Mouse (Mus musculus): ENCODE measurements around the gene Nmnat1. TPM values are rescaled to one million over a fixed set of nuclear protein-coding genes. Genes with fewer than 3 reads are reported as not detected.
"Not testable (repeated sequence)": the region's sequence is repeated elsewhere in the genome, so short reads cannot be mapped to it uniquely, and the experiment has no call there.

Nmnat1 gene
- polyA plus RNA-seq, 1 experiment from 2014 or later: 10.5 TPM

DNA sequence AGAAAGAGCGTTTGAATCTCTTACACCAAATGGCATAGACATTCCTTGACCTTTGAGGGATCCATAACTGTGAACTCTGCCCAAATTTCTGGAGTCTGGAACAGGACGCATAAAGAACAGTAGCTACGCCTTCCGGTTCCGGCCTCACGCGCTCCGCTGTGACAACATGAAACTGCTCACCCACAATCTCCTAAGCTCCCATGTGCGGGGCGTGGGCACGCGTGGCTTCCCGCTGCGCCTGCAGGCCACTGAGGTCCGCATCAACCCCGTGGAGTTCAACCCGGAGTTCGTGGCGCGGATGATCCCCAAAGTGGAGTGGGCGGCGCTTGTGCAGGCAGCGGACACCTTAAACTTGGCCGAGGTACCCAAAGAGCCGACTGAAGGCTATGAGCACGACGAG, 27.8 kb downstream of the Nmnat1 start:
- ATAC-seq (replicated peaks): not testable (repeated sequence)
- WGBS: 89% methylated on average over 27 of the region's 27 CpGs

DNA sequence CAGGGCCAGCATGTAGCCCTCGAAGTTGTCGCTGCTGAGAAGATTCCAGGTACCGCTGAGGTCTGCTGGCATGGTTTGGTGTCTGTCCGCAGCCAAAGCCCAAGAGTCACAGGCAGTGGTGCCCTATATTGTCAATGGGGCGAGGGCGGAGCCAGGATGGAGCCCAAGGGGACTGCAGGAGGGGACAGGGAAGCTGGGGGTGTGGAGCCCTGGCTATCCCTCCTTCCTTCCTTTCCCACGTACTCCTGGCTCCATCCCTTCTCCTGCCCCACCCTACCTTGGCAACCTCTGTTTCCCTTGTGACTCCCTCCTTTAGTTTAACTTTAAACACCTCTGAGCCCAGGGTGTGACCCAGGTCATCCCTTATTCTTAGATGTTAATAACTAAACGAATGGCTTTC, 30.1 kb downstream of the Nmnat1 start, which contains the start of gene Rbp7:
TSS of gene Rbp7 (minus strand) at position 100 of the 400 bp plus-strand sequence.
- no peak for ATAC-seq (replicated peaks)
- H3K9me3 ChIP-seq: no peaks in the 10 kb centered on the region
- no peaks in the 10 kb centered on the region for H3K4me1 ChIP-seq
- H3K27ac ChIP-seq (replicated peaks): no peak within 1 kb of the TSS
- 70% methylated on average over 8 of the region's 8 CpGs for WGBS
- H3K9ac ChIP-seq (replicated peaks): no peak within 1 kb of the TSS
- H3K4me3 ChIP-seq: no peak within 1 kb of the TSS
- H3K4me2 ChIP-seq (replicated peaks): no peak within 1 kb of the TSS
- no peaks in the 10 kb centered on the region for H3K27me3 ChIP-seq
- H3K36me3 ChIP-seq: no peaks in the 10 kb centered on the region

More for the DNA sequence above, 27.8 kb downstream of the Nmnat1 start:
- H3K9ac ChIP-seq (replicated peaks); H3K4me1 ChIP-seq; H3K27ac ChIP-seq (replicated peaks); H3K36me3 ChIP-seq; H3K27me3 ChIP-seq; H3K4me3 ChIP-seq; H3K4me2 ChIP-seq (replicated peaks); H3K9me3 ChIP-seq: not testable (repeated sequence)

DNA sequence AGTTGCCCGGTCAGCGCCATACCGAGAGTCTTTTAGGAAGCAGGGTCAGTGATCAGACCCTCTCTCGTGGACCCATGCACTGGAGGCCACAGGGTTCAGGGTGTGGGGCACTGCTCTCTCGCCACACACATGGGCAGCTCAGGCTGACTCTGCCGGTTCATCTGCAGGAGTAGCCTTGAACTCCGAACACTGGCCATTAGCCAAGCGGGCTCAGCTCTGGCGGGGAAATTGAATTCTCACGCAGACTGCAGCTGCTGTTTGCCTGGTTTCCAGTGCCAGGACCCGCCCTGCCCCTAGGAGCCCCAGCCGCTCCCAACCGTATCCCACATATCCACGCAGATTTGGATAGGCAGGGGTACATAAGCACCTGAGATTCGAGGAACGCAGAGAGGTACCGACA, 30.7 kb downstream of the Nmnat1 start:
- Histone ChIP-seq H3K9me3 (no peaks in the 10 kb centered on the region), H3K27ac (replicated peaks) (no peak overlapping the region), H3K27me3 (no peaks in the 10 kb centered on the region), H3K4me1 (no peaks in the 10 kb centered on the region), H3K9ac (replicated peaks) (no peak overlapping the region), H3K4me3 (no peak overlapping the region), H3K4me2 (replicated peaks) (no peak overlapping the region), H3K36me3 (no peaks in the 10 kb centered on the region)
- ATAC-seq (replicated peaks): no peak
- WGBS: 84% methylated on average over 17 of the region's 17 CpGs

DNA sequence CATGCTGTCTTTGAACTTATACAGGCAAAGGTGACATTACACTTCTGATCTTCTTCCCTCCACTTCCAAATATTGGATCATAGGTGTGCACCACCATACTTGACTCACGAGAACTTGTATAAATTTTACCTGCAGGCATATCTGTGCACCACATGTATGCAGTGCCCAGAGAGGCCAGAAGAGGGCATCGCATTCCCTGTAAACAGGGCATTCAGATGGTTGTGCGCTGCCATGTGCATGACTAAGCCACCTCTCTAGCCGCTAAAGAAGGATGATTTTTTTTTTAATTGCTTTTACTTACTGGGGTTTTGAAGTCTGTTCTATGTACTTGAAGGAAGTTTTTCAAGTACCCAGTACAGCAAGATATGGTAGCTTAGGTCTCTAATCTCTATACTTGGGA, 31.3 kb downstream of the Nmnat1 start:
- Histone ChIP-seq H3K36me3 (no peaks in the 10 kb centered on the region), H3K9ac (replicated peaks) (no peak overlapping the region), H3K4me2 (replicated peaks) (no peak overlapping the region), H3K4me1 (no peaks in the 10 kb centered on the region), H3K27ac (replicated peaks) (no peak overlapping the region), H3K4me3 (no peak overlapping the region), H3K27me3 (no peaks in the 10 kb centered on the region), H3K9me3 (no peaks in the 10 kb centered on the region)
- WGBS: 87% methylated on average over 4 of the region's 4 CpGs
- ATAC-seq (replicated peaks): no peak

DNA sequence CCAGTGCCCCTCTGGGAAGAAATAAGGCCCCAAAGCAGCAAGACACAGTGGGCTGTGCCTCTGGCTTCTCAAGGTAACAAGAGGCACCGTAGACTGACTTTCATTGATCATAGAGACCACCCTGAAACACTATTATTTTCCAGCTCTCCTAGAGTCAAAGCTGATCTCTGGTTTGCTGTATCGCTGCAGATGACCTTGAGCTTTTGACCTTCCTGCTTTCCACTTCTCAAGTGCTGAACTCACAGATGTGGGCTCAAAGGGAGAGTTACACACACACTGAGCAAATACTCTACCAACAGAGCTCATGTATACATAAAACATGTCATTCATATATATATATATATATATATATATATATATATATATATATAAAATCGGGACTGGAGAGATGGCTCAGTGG, 34.4 kb downstream of the Nmnat1 start:
- Histone ChIP-seq H3K9ac (replicated peaks) (no peak overlapping the region), H3K27me3 (no peaks in the 10 kb centered on the region), H3K4me3 (no peak overlapping the region), H3K4me2 (replicated peaks) (no peak overlapping the region), H3K36me3 (no peaks in the 10 kb centered on the region), H3K9me3 (no peaks in the 10 kb centered on the region), H3K4me1 (peaks cover 7% of the 10 kb centered on the region), H3K27ac (replicated peaks) (no peak overlapping the region)
- no peak for ATAC-seq (replicated peaks)
- WGBS: 88% methylated on average over 3 of the region's 3 CpGs

DNA sequence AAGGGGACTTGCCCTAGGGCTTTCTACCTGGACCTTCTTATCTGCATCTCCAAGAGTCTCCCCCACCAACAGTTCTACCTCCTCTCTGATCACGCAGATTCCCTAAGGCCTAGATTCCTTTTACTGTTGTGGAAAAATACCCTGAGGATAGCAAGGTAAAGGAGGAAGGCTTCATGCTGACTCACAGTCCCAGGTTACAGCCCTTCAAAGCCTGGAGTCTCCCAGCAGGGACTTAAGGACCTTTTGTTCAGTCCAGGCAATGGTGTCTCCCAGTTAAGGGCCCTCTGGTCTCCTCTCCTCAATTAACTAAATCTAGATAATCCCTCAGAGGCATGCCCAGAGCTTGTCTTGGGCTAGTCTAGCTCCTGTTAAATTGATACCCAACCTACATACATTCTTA, 38.7 kb downstream of the Nmnat1 start:
- peaks cover 22% of the 10 kb centered on the region for H3K4me1 ChIP-seq
- WGBS: 13% methylated on average over 1 of the region's 1 CpGs
- peak overlapping the region; percentile 83 for H3K4me2 ChIP-seq (replicated peaks)
- no peak overlapping the region for H3K9ac ChIP-seq (replicated peaks)
- H3K9me3 ChIP-seq: no peaks in the 10 kb centered on the region
- peak overlapping the region; percentile 97 for H3K27ac ChIP-seq (replicated peaks)
- H3K4me3 ChIP-seq: peak overlapping the region; percentile 45
- no peaks in the 10 kb centered on the region for H3K27me3 ChIP-seq
- no peak for ATAC-seq (replicated peaks)
- no peaks in the 10 kb centered on the region for H3K36me3 ChIP-seq

DNA sequence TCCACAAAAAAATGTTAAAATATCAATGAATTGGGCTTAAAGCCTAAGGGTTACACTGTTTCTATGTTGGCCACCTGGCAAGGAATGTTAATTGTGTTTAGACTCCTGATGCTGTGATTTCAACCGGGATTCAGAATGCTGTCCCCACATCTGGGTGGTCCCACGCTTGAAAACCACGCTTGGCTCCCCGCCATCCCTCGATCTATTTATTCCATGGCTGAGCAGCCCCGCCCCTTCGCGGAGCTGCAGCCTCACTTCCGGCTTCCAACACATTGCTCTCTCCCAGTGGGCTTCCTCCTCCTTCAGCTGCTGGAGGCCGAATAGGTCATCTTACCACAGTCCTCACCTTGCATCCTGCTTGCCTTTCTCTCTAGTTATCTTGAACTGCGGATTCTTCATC, 39.1 kb downstream of the Nmnat1 start:
- H3K4me2 ChIP-seq (replicated peaks): peak overlapping the region; percentile 83
- H3K27ac ChIP-seq (replicated peaks): peak overlapping the region; percentile 97
- peaks cover 22% of the 10 kb centered on the region for H3K4me1 ChIP-seq
- H3K36me3 ChIP-seq: no peaks in the 10 kb centered on the region
- WGBS: under 1% methylated on average over 11 of the region's 11 CpGs
- H3K9me3 ChIP-seq: no peaks in the 10 kb centered on the region
- H3K4me3 ChIP-seq: peak overlapping the region; percentile 45
- no peak overlapping the region for H3K9ac ChIP-seq (replicated peaks)
- peak; percentile 44 for ATAC-seq (replicated peaks)
- no peaks in the 10 kb centered on the region for H3K27me3 ChIP-seq

DNA sequence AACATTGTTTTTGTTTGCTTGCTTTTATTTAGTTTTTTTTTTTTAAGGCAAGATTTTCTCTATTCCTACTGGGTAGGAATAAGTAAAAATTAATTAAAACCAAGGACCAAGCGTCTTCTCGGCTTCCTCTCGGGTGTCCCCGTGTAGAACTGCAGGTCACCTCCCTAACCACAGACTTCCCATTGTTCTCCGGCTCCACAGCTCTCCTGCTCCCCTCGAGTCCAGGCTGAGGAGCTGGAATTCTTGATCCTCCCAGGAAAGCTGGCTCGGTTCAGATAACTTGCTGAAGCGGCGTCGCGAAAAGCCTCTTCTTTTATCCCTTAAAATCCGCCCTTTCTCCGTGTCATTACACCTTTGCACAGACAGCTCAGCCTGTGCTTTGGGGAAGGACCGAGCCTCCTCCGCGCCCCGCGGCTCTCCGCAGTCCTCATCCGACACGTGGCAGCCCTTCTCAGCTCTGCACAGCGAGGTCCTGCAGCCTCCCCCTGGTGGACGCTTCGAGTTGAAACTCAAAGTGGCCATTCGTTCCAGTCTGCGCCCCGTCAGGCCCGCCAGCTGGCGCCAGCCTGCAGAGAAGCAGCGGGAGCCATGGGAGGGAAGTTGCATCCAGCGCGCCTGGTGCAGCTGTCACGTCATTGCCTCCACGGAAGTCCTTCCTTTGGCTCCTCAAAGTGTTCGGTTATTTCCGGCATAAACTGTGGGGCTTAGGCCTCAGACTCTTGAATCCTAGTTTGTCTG, 39.9 kb downstream of the Nmnat1 start:
- 0% methylated on average over 36 of the region's 36 CpGs for WGBS
- H3K4me3 ChIP-seq: peak overlapping the region; percentile 45
- no peaks in the 10 kb centered on the region for H3K27me3 ChIP-seq
- peaks cover 27% of the 10 kb centered on the region for H3K4me1 ChIP-seq
- H3K27ac ChIP-seq (replicated peaks): peak overlapping the region; percentile 97
- peak overlapping the region; percentile 83 for H3K4me2 ChIP-seq (replicated peaks)
- no peaks in the 10 kb centered on the region for H3K9me3 ChIP-seq
- ATAC-seq (replicated peaks): peak; percentile 98
- H3K9ac ChIP-seq (replicated peaks): peak overlapping the region; percentile 80
- H3K36me3 ChIP-seq: no peaks in the 10 kb centered on the region

DNA sequence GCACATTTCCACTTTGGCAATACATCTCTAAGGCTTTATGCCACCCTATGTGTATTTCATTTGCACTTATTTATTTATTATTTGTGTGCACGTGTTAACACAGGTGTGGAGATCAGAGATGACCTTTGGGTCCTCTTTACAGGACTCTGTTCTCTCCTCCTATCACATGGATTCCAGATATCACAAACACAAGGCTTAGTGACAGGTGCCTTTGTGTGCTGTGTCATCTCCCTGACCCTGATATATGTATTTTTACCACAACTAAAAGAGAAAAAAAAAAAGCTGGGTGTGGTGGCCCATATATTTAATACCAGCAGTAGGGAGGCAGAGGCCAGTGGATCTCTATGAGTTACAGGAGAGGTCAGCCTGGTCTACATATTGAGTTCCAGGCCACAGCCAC, 40.5 kb downstream of the Nmnat1 start:
- peak overlapping the region; percentile 83 for H3K4me2 ChIP-seq (replicated peaks)
- H3K4me3 ChIP-seq: peak overlapping the region; percentile 45; the same call in 1 of the 2 replicates
- 63% methylated on average over 1 of the region's 1 CpGs for WGBS
- H3K36me3 ChIP-seq: no peaks in the 10 kb centered on the region
- peaks cover 27% of the 10 kb centered on the region for H3K4me1 ChIP-seq
- no peak for ATAC-seq (replicated peaks)
- no peaks in the 10 kb centered on the region for H3K27me3 ChIP-seq
- H3K9me3 ChIP-seq: no peaks in the 10 kb centered on the region
- peak overlapping the region; percentile 80 for H3K9ac ChIP-seq (replicated peaks)
- H3K27ac ChIP-seq (replicated peaks): peak overlapping the region; percentile 97

DNA sequence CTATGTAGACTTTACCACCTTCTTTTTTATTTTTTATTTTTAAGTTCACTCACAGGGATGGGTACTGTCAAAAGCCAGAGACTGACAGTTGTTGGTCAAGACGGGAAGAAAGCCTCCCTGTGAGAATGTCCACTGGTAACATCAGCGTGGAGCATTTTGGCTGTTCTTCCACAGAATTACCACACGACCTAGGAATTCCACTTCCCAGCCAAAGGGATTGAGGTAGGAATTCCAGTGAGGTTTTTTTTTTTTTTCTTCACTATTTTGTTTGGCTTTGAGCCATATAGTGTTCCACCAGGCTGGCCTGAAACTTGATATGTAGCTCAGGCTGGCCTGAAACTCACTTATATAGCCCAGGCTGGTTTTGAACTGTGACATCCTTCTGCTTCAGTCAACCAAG, 42.6 kb downstream of the Nmnat1 start:
- WGBS: 39% methylated on average over 3 of the region's 3 CpGs
- Histone ChIP-seq H3K4me3 (no peak overlapping the region), H3K36me3 (no peaks in the 10 kb centered on the region), H3K4me2 (replicated peaks) (no peak overlapping the region), H3K27me3 (no peaks in the 10 kb centered on the region), H3K9ac (replicated peaks) (no peak overlapping the region), H3K9me3 (no peaks in the 10 kb centered on the region), H3K27ac (replicated peaks) (no peak overlapping the region), H3K4me1 (peaks cover 27% of the 10 kb centered on the region)
- ATAC-seq (replicated peaks): no peak

DNA sequence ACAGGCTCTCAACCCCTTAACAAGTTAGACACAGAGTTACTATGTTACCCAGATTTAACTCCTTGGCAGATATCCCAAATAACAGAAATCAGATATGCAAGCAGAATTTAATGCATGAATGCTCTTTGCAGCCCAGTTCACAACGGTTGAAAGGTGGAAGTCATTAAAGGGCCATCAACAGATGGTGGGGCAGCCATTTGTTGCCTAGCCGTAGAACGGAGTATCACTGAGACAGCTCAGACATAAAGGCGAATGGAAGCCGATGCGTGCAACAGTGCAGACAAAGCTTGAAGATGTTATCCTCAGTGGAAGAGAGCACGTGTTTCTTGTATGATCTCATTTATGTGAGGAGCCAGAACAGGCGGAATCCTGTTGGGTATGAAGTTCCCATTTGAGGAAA, 44.4 kb downstream of the Nmnat1 start:
- no peak overlapping the region for H3K4me2 ChIP-seq (replicated peaks)
- H3K9me3 ChIP-seq: no peaks in the 10 kb centered on the region

DNA sequence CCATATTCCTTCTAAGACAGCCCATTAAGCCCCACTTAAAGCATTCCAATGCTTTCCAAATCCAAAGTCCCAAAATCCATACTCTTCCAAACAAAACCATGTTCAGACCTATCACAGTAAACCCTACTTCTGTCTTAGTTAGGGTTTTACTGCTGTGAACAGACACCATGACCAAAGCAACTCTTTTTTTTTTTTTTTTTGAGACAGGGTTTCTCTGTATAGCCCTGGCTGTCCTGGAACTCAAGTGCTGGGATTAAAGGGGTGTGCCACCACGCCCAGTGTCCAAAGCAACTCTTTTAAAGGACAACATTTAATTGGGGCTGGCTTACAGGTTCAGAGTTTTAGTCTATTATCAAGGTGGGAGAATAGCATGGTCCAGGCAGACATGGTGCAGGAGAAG, 53.1 kb downstream of the Nmnat1 start:
- not testable (repeated sequence) for H3K36me3 ChIP-seq; ATAC-seq (replicated peaks); H3K27me3 ChIP-seq; H3K4me3 ChIP-seq; H3K4me2 ChIP-seq (replicated peaks); H3K9ac ChIP-seq (replicated peaks); H3K4me1 ChIP-seq; H3K9me3 ChIP-seq; H3K27ac ChIP-seq (replicated peaks)
- 62% methylated on average over 1 of the region's 1 CpGs for WGBS

More for the DNA sequence above, 44.4 kb downstream of the Nmnat1 start:
- Histone ChIP-seq H3K4me1 (peaks cover 20% of the 10 kb centered on the region), H3K4me3 (no peak overlapping the region), H3K27me3 (no peaks in the 10 kb centered on the region), H3K27ac (replicated peaks) (no peak overlapping the region), H3K9ac (replicated peaks) (no peak overlapping the region), H3K36me3 (no peaks in the 10 kb centered on the region)
- 56% methylated on average over 8 of the region's 8 CpGs for WGBS
- ATAC-seq (replicated peaks): no peak

DNA sequence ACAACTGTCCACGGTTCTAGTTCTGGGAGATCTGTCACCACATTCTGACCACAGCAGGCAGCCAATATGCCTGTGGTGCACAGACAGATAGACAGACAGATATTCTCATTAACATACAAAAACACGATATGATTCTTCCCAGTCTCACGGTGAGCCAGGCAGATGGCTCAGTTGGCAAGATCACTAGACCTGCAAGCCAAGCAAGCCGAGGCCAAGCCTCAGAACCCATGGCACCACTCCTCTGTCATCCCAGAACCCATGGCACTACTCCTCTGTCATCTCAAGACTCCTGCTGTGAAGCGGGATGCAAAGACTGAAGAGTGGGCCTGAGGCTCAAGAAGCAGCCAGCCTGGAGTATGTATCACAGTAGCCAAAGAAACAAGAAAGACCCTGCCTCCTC, 55.4 kb downstream of the Nmnat1 start:
- H3K4me2 ChIP-seq (replicated peaks): no peak overlapping the region
- H3K4me3 ChIP-seq: no peak overlapping the region
- WGBS: 64% methylated on average over 5 of the region's 5 CpGs
- peaks cover 11% of the 10 kb centered on the region for H3K4me1 ChIP-seq
- no peaks in the 10 kb centered on the region for H3K9me3 ChIP-seq
- no peaks in the 10 kb centered on the region for H3K36me3 ChIP-seq
- H3K27me3 ChIP-seq: no peaks in the 10 kb centered on the region
- no peak overlapping the region for H3K9ac ChIP-seq (replicated peaks)
- ATAC-seq (replicated peaks): no peak
- H3K27ac ChIP-seq (replicated peaks): no peak overlapping the region
